Mouse (Mus musculus) lung, embryonic 15.5 days (tissue): ENCODE measurements at regions not wholly inside any gene's neighbourhood (a gene's known extent, or its start where the extent isn't known, plus 50 kb on each side); places are given as distances from the start of the nearest gene placed in this dataset.

Experiments used
- ATAC-seq: fragments of 200-750 bp; cut with Nextera tagmentation; 2 replicates; pipeline ENCODE4 v1.8.0; 2017; ENCODE audit warnings: moderate number of reproducible peaks, borderline replicate concordance; ENCODE audit not compliant: low FRiP score, low TSS enrichment; ENCODE audit errors: extremely low read depth
- H3K27ac ChIP-seq: fragments of 300-500 bp; sonication (generic); 2 replicates; pipeline ENCODE4 v1.5.1; 2015; ENCODE audit warnings: moderate library complexity, mild to moderate bottlenecking, inconsistent platforms
- H3K27me3 ChIP-seq: fragments of 300-500 bp; sonication (generic); 2 replicates; pipeline ENCODE4 v1.6.1; 2015; ENCODE audit warnings: inconsistent platforms
- H3K36me3 ChIP-seq: fragments of 300-500 bp; sonication (generic); 2 replicates; pipeline ENCODE4 v1.6.1; 2015; ENCODE audit warnings: inconsistent platforms
- H3K4me1 ChIP-seq: fragments of 300-500 bp; sonication (generic); 2 replicates; pipeline ENCODE4 v1.6.1; 2015; ENCODE audit warnings: inconsistent platforms
- H3K4me2 ChIP-seq: fragments of 300-500 bp; sonication (generic); 2 replicates; pipeline ENCODE4 v1.6.1; 2015; ENCODE audit warnings: inconsistent platforms, mild to moderate bottlenecking, moderate library complexity
- H3K4me3 ChIP-seq: fragments of 300-500 bp; sonication (generic); 2 replicates; pipeline ENCODE4 v1.5.1; 2015; ENCODE audit warnings: mild to moderate bottlenecking, inconsistent platforms
- H3K9ac ChIP-seq: fragments of 300-500 bp; sonication (generic); 2 replicates; pipeline ENCODE4 v1.6.1; 2015; ENCODE audit warnings: inconsistent platforms
- H3K9me3 ChIP-seq: fragments of 300-500 bp; sonication (generic); 2 replicates; pipeline ENCODE4 v1.6.1; 2016; ENCODE audit warnings: inconsistent platforms
- WGBS: fragments of 180-500 bp; shearing (Covaris S2); methylation state at CpG from one replicate; pipeline ENCODE4 v1.1.7; 2015; 5-methylcytosine and 5-hydroxymethylcytosine counted together

DNA sequence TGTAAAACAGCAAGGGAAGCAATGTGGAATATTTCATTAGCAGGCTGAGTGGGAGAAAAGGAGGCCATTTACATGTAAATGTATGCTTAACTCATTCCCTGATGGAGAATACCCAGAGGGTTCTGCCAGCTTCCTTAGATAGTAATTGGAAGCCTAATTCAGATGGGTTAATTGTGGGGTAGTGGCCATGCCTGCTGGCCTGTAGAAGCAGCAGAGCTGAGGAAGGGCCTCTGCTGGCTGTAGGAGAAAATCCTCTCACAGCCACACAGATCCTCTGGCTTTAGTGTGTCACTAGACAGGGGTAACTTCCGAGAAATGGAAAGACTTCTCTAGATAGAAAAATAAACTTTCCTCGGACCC is 1588.7 kb upstream of the Got2 start:
- WGBS: 45% methylated on average over 2 of the region's 2 CpGs
- Histone ChIP-seq H3K27me3 (no peaks in the 10 kb centered on the region), H3K9ac (no peak overlapping the region), H3K4me1 (no peaks in the 10 kb centered on the region), H3K4me2 (no peak overlapping the region), H3K4me3 (no peak overlapping the region), H3K36me3 (no peaks in the 10 kb centered on the region), H3K9me3 (no peaks in the 10 kb centered on the region), H3K27ac (no peak overlapping the region)
- ATAC-seq: no peak

DNA sequence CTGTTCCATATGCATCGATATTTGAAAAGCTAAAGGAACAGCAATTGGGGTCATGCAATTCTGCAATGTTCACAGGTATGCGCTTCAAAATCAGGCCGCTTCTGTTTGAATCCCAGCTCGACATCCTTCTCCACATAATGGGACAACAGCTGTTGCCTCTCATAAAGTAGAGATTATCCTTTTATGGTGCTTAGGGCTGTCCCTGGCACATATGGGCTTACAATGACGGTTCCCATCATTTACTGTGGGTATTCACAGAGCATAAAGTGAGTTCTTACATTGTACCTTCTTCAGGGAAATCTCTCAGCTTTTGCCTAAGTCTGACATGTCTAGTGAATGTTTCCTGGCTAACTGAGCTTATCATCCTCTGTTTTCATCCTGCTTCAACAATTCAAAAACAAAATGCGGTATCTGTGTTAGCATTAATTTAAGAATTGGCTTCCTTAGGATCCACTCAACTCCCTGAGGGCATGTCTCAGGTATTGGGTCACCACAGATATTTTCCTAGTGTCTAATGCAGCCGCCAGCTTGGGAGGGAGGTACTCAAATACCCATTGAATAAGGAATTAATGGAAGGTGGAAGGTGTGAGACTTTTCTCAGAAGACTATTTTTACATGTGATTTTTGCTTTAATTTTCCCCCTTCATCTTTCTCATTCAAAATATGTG is 1588.2 kb upstream of the Got2 start:
- no peak overlapping the region for H3K9ac ChIP-seq
- no peak overlapping the region for H3K4me3 ChIP-seq
- H3K27me3 ChIP-seq: no peaks in the 10 kb centered on the region
- ATAC-seq: no peak
- 78% methylated on average over 7 of the region's 7 CpGs for WGBS
- H3K4me1 ChIP-seq: no peaks in the 10 kb centered on the region
- H3K36me3 ChIP-seq: no peaks in the 10 kb centered on the region
- no peak overlapping the region for H3K27ac ChIP-seq
- no peak overlapping the region for H3K4me2 ChIP-seq
- H3K9me3 ChIP-seq: no peaks in the 10 kb centered on the region

DNA sequence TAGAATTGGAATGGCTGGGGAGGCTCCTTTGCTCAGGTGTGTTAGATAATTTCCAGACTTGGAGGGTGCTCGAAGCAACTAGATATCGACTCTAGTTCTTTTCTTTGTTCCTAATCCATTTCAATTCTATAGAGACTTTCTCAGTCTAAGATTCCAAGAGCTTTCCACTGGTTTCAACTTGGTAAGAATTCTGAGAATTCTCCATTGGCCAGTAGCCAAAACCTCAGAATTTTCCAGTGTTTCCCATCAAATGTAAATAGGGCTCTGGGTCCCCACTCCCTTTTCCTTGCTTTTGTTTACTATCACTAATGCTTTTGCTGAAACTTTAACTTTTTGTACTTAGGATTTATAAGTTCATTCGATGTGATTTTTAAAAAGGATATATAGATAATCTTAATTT is 1585.0 kb upstream of the Got2 start:
- Histone ChIP-seq H3K4me3 (no peak overlapping the region), H3K27ac (no peak overlapping the region), H3K36me3 (no peaks in the 10 kb centered on the region), H3K27me3 (no peaks in the 10 kb centered on the region), H3K4me1 (no peaks in the 10 kb centered on the region), H3K9ac (no peak overlapping the region), H3K4me2 (no peak overlapping the region), H3K9me3 (no peaks in the 10 kb centered on the region)
- 48% methylated on average over 3 of the region's 3 CpGs for WGBS
- ATAC-seq: no peak

DNA sequence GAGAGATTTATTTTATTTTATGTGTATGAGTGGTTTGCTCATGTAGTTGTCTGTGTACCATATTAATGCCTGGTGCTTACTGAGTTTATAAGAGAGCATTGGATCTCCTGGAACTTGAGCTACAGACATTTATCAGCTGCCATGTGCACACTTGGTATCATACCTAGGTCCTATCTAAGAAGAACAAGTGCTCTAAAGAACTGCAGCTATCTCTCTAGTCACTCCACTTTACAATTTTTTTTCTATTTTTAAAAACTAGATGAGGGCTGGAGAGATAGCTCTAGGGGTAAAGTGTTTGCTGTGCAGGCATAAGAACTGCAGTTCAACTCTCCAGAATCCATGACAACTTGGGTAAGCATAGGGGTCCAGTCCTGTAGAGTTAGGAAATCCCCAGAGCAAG is 1573.1 kb upstream of the Got2 start:
- Histone ChIP-seq H3K4me3 (no peak overlapping the region), H3K36me3 (no peaks in the 10 kb centered on the region), H3K27ac (no peak overlapping the region), H3K9me3 (no peaks in the 10 kb centered on the region), H3K27me3 (no peaks in the 10 kb centered on the region), H3K9ac (no peak overlapping the region), H3K4me1 (no peaks in the 10 kb centered on the region), H3K4me2 (no peak overlapping the region)
- no peak for ATAC-seq

DNA sequence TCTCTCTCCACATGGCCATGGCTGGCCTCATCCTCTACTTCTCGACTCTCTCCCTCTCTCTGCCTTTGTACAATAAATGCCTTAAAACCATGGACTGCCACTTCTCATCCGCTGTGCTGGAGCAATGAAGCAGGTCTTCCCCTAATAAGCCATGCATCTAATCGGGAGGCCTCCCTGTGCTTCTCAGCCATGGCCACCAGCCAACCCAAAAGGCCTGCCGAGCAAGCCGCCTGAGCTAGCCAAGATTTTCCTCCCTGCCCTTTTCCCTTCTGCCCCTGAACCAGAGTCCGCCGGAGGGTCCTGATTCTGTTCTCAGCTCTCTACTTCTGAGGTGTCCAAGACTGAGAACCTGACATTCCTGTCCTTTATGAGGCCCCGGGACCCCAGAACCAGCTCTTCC is 1559.3 kb upstream of the Got2 start:
- no peak overlapping the region for H3K4me2 ChIP-seq
- 80% methylated on average over 8 of the region's 8 CpGs for WGBS
- H3K4me1 ChIP-seq: no peaks in the 10 kb centered on the region
- H3K4me3 ChIP-seq: no peak overlapping the region
- no peak for ATAC-seq
- no peak overlapping the region for H3K9ac ChIP-seq
- no peak overlapping the region for H3K27ac ChIP-seq
- H3K27me3 ChIP-seq: no peaks in the 10 kb centered on the region
- no peaks in the 10 kb centered on the region for H3K9me3 ChIP-seq
- H3K36me3 ChIP-seq: no peaks in the 10 kb centered on the region

DNA sequence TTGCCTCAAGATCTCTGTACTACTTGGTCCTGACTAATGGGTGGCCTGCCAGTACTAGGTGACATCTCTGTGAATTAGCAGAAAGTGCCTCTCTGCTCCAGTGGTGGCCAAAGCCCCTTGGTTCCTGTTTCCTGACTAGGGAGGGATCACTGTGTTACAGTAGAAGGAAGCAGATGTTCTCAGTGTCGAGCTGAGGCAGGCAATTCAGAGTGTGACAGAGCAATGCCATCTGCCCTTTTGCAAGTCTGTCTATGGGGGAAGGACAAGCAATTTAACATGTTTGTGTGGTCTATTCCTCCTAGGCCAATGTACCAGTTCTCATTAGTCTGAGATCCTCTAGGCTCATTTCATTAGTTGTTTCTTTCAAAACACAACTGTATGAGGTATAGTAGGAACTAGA is 1553.1 kb upstream of the Got2 start:
- H3K27ac ChIP-seq: no peak overlapping the region
- no peaks in the 10 kb centered on the region for H3K9me3 ChIP-seq
- H3K4me3 ChIP-seq: no peak overlapping the region
- ATAC-seq: no peak; the same call in 1 of the 2 replicates
- H3K27me3 ChIP-seq: no peaks in the 10 kb centered on the region
- WGBS: 24% methylated on average over 1 of the region's 1 CpGs
- no peaks in the 10 kb centered on the region for H3K36me3 ChIP-seq
- no peak overlapping the region for H3K9ac ChIP-seq
- no peaks in the 10 kb centered on the region for H3K4me1 ChIP-seq
- no peak overlapping the region for H3K4me2 ChIP-seq

DNA sequence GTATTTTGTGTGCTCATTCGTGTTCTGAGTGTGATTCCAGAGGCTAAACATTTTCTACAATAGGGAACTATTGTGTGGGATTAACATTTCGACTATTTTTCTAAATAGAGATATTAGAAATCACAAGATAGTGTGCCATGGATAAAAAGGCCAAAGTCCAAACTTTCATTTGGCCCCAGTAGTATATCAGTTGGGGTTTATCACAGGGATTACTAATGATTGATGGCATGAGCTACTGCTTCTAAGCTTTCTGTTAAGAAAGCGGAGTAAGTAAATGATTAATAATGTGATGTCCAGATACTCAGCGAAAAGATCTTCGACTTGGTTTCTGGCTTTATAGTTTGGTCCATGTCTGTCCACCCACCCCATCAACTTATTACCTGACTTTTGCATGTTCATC is 1545.2 kb upstream of the Got2 start:
- Histone ChIP-seq H3K27ac (no peak overlapping the region), H3K4me3 (no peak overlapping the region), H3K9ac (no peak overlapping the region), H3K4me1 (no peaks in the 10 kb centered on the region), H3K4me2 (no peak overlapping the region), H3K27me3 (no peaks in the 10 kb centered on the region), H3K36me3 (no peaks in the 10 kb centered on the region), H3K9me3 (no peaks in the 10 kb centered on the region)
- no peak for ATAC-seq
- 64% methylated on average over 5 of the region's 5 CpGs for WGBS

DNA sequence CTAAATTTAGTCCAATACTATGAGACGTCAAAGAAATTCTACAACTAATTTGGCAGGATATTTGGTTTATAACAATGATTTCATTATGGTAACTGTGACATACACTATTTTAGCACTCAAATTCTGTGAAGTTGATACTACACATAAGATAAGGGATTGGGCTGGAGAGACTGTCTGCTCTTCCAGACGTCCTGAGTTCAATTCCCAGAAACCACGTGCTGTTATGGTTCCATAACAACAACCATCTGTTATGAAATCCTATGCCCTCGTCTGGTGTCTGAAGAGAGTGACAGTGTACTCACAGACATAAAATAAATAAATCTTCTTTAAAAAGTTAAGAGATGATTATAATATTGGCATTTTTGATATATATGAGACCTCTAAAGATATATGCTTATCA is 1543.1 kb upstream of the Got2 start:
- Histone ChIP-seq H3K4me1 (no peaks in the 10 kb centered on the region), H3K27me3 (no peaks in the 10 kb centered on the region), H3K9me3 (no peaks in the 10 kb centered on the region), H3K36me3 (no peaks in the 10 kb centered on the region), H3K4me3 (no peak overlapping the region), H3K4me2 (no peak overlapping the region), H3K9ac (no peak overlapping the region), H3K27ac (no peak overlapping the region)
- no peak for ATAC-seq
- WGBS: 44% methylated on average over 4 of the region's 4 CpGs

DNA sequence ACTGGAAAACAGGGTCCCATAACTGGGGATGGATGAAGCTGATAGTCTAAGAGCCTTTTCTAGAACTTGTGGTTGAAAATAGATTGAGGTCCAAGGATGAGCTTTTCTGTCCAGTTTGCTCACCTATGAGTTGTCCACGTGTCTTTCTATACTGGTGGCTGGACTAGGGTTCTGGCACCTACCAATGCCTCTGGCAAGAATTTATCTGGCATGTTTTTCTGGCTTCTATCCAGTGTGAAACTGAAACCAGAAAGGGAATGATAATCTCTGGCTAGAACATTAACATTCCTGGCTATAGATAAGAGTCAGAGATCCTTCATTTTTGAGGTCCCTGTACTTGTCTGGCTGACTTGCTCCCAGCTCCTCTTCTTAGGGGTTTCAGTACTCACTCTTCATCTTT is 1534.0 kb upstream of the Got2 start:
- Histone ChIP-seq H3K36me3 (no peaks in the 10 kb centered on the region), H3K4me3 (no peak overlapping the region), H3K4me1 (no peaks in the 10 kb centered on the region), H3K4me2 (no peak overlapping the region), H3K9ac (no peak overlapping the region), H3K27me3 (no peaks in the 10 kb centered on the region), H3K27ac (no peak overlapping the region), H3K9me3 (no peaks in the 10 kb centered on the region)
- ATAC-seq: no peak
- WGBS: 52% methylated on average over 1 of the region's 1 CpGs

DNA sequence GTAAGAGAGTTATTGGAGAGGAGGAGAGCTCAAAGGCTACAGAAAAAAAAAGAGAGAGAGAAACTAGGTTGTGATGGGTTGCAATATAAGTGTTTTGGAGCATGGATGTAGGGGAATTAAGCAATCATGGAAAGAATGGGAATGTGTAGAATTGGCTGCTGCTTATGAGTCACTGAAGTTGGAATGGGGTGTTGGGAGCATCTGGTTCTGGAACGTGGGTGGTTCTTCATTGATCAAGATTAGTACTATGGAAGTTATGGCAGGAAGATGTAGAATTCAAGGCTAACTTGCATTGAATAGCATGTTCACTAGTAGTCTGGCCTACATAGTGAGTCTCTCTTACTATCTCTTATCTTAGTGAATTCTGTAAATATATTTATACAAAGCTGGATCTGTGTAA is 1526.4 kb upstream of the Got2 start:
- H3K4me2 ChIP-seq: no peak overlapping the region
- 67% methylated on average over 1 of the region's 1 CpGs for WGBS

DNA sequence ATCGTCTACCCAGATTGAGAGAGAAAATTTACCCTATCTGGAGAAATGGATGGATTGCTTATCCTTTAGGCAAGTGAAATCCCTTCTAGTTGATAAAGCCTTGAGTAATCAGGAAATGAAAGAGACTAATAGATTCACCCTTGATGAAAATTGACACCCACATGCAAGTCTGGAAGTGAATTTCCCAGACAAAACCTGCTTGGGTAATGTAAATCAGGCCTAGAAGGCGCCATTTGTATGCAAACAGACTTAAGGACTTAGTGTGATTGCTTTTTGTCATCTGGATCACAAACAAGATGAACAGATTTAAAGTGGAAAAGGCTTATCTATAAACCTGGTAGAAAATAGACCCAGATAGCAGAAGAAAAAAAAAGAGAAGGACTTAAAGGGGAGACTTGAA is 1515.0 kb upstream of the Got2 start:
- Histone ChIP-seq H3K4me2 (no peak overlapping the region), H3K9me3 (no peaks in the 10 kb centered on the region), H3K4me1 (no peaks in the 10 kb centered on the region), H3K36me3 (no peaks in the 10 kb centered on the region), H3K27me3 (no peaks in the 10 kb centered on the region), H3K9ac (no peak overlapping the region), H3K27ac (no peak overlapping the region), H3K4me3 (no peak overlapping the region)
- 69% methylated on average over 2 of the region's 2 CpGs for WGBS
- ATAC-seq: no peak

More for the DNA sequence above, 1526.4 kb upstream of the Got2 start:
- Histone ChIP-seq H3K27ac (no peak overlapping the region), H3K4me3 (no peak overlapping the region), H3K4me1 (no peaks in the 10 kb centered on the region), H3K36me3 (no peaks in the 10 kb centered on the region), H3K9me3 (no peaks in the 10 kb centered on the region), H3K9ac (no peak overlapping the region), H3K27me3 (no peaks in the 10 kb centered on the region)
- no peak for ATAC-seq

DNA sequence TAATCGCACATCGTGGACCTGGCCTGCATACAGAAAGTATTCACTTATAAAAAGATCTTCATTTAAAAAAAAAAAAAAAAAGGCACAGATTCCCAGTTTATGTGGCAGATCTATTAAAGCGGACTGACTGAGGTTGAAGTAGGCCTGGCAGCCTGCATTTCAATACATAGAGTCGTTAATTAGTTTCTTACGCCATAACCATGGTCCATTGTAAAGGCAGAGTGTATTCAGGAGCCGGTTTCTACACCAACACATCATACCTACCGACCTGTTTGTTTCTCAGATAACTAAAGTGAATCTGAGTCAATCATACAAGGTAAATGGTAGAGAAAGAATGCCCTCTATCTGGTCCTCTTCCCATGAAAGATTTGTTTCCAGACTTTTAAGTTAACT is 1509.0 kb upstream of the Got2 start:
- H3K4me3 ChIP-seq: no peak overlapping the region
- 60% methylated on average over 7 of the region's 7 CpGs for WGBS
- H3K9me3 ChIP-seq: no peaks in the 10 kb centered on the region
- H3K4me2 ChIP-seq: no peak overlapping the region
- no peak overlapping the region for H3K27ac ChIP-seq
- H3K4me1 ChIP-seq: no peaks in the 10 kb centered on the region
- H3K36me3 ChIP-seq: no peaks in the 10 kb centered on the region
- ATAC-seq: no peak
- no peak overlapping the region for H3K9ac ChIP-seq
- H3K27me3 ChIP-seq: no peaks in the 10 kb centered on the region

DNA sequence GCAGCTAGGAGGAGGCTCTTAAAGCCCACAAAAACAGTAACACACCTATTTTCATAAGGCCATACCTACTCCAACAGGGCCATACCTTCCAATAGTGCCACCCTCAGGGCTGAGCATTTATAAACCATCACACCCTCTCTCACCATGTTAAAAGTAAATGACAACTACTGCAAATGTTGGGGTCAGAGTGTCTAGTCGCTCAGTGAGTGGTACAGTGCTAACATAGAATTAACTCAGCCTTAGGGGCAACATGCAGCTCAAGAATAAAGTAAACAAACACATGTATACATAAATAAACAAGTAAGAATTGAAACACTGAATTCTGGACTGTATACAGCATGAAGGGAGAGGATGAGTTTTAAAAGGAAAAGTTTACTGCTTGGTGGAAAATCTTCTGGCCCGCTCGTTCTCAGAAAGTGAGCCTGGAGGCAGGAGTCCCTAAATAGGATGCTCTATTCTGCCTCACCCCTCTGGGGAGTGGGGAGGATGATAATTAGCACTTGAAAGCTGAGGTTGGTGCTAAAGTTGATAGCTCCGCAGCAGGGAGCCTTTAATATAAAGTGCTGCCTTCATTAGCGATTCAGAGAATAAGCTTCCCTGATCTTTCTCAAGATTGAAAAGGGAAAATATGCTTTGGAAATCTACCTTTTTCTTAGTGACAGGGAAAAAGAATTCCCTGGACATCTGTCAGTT is 1508.4 kb upstream of the Got2 start:
- Histone ChIP-seq H3K9ac (no peak overlapping the region), H3K27ac (no peak overlapping the region), H3K36me3 (no peaks in the 10 kb centered on the region), H3K9me3 (no peaks in the 10 kb centered on the region), H3K4me3 (no peak overlapping the region), H3K4me1 (no peaks in the 10 kb centered on the region), H3K27me3 (no peaks in the 10 kb centered on the region), H3K4me2 (no peak overlapping the region)
- ATAC-seq: no peak
- 50% methylated on average over 5 of the region's 5 CpGs for WGBS
